Mouse (Mus musculus) heart, adult 10 weeks (tissue): ENCODE results near the gene Wdr77. TPM values are rescaled to one million over a fixed set of nuclear protein-coding genes. Genes with fewer than 3 reads are reported as not detected.

Experiments
- polyA plus RNA-seq: library from polyadenylated mRNA; stranded (reverse); fragments of 350-450 nt; fragmentation: Illumina TruSeq; extraction: RNeasy Lipid Tissue Mini Kit (QIAGEN cat#74804); gene quantifications from one replicate; pipeline ENCODE4 v1.2.3, GENCODE M21; 2014; ENCODE audit warnings: low read depth, low replicate concordance

Gene Wdr77
- polyA plus RNA-seq: 37.5 TPM

DNA sequence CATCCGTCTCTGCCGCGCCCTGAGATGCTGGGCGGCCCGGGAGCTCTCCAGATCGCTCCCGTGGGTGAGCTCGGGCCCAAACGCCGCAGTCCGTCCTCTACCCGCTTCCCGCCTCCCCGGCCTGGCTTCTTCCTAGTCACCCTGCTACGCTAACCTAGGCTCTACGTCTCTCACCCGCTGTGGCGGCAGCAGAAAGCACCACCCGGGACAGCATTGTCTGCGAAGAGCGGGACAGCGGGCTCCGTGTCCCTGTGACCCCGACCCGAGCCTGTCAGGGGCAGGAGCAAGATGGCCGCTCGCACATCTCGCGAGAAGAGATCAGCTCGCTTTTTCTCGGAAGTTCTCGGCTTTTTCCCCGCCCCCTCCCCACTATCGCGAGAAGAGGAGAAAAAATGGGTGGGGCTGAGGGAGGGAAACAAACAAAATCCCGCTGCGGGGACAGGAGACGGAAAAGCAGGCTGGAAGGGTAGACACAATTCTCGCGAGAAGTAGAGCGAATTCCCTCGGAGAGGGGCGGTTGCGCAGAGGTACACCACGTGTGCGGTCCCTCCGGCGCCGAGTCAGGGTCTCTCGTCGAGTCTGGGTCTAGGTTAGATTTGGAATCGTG lies at the start of gene Wdr77:
TSS of gene Wdr77 (plus strand) at position 396 of the 607 bp plus-strand sequence.

DNA sequence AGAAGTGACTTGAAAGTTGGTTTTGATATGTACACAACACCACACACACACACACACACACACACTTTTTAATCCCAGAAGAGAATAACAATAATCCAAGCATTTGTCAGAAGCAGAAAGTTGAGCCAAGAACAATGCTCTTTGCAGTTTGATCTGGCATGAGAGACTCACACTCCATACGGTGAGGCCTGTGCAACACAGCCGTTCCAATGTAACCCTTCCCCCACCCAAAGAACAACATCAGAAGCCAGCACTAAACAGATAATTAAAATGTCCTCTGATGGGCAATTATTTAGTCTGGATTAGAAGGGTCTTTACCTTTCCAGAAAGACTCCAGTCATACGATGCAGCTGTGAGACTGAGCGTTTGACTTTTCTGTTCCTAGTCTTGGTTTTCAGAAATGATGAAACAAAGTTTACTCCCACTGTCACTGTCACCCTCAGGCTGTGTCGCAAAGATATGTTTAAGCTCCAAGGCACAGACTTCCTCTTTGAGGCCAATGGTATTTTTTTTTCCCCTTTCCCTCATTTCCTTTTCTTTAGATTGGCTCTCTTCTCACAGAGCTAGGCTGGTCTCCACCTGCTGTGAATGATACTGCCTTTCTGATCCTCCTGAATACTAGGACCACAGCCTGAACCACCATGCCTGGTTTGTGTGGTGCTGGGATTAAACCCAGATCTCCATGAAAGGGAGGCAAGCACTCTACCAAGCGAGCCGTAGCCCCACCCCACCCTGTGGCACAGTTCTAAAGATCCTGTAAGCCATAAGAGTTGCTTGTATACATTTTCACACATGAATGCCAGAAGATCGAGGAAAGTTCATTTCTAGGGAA lies 26.7 kb upstream of the Wdr77 start, which contains the start of gene I830077J02Rik:
TSS of gene I830077J02Rik (minus strand) at position 425 of the 832 bp plus-strand sequence.

DNA sequence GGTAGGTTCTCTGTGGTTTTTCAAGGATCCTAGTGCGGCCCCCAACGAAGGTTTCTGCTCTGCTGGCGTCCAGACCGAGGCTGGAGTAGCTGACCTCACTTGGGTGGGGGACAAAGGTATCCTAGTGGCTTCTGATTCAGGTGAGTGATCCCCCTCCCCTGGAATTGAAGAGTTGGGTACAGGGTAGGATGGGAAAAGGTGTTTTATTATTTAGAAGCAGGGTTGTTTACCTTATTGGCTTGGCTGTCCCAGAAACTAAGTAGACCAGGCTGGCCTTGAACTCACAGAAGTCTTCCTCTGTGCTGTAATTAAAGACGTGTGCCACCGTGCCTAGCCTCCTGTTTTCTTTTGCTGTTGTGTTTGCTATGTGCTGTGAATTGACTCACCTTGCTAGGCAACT lies 830 bp downstream of the Wdr77 start, which contains the start of gene Atp5f1:
TSS of gene Atp5f1 (minus strand) at position 101 of the 400 bp plus-strand sequence.

DNA sequence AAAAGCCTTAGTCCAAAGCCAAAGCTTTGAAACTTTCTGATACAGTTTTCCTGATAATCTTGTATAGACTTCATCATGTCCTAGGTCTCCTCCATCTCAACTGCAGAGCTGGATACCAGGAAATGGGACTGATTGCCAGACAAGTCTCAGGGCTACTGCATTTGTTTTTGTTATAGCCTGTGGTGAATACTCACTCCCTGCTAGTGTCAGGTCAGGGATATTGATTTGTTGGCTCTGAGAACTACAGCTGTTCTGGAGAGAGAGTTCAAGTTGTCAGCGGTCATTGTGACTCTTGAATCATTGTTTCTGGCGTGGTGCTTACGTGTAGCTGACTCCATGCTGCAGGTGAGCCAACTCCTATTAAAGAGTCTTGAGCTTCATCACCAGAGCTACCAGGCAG lies 14.2 kb downstream of the Wdr77 start, which contains the start of gene Ovgp1:
TSS of gene Ovgp1 (plus strand) at position 301 of the 400 bp plus-strand sequence.

DNA sequence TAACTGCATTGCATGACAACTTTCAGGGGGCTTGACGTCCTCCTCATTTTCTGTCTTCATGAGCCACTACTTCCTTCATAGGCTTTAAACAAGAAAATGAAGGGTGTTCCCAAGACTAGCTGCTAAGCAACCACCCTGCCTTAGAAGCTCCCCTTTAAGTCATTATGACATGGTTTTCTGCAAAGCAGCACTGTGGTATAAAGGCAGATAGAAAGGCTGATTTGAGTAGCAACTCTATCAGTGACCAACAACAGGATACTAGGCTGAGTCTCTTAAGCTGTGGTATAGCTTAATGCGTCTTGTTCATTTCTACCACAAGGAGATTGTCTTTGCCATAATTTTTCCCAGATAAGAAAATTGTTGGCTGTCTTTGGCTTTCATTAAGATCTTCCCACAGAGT lies 55.4 kb downstream of the Wdr77 start, which contains the start of gene Pifo:
TSS of gene Pifo (minus strand) at position 101 of the 400 bp plus-strand sequence.

Other genes with a start within 250 kb of the Wdr77 start
- gene Rap1a, start 158.0 kb upstream of the Wdr77 start, polyA plus RNA-seq: 87.1 TPM
- 0.50 TPM for gene Adora3, start 88.5 kb upstream of the Wdr77 start, polyA plus RNA-seq
- not detected for gene Tmigd3, start 88.5 kb upstream of the Wdr77 start, polyA plus RNA-seq
- 1.4 TPM for gene I830077J02Rik, start 26.7 kb upstream of the Wdr77 start, polyA plus RNA-seq
- gene Atp5f1, start 730 bp downstream of the Wdr77 start, polyA plus RNA-seq: 1,553 TPM
- gene Ovgp1, start 14.3 kb downstream of the Wdr77 start, polyA plus RNA-seq: 2.3 TPM
- gene Pifo, start 55.3 kb downstream of the Wdr77 start, polyA plus RNA-seq: not detected
- gene Chil5, start 73.4 kb downstream of the Wdr77 start, polyA plus RNA-seq: not detected
- gene Chia1, start 153.9 kb downstream of the Wdr77 start, polyA plus RNA-seq: not detected
- 1.2 TPM for gene Chil3, start 208.2 kb downstream of the Wdr77 start, polyA plus RNA-seq